Mouse (Mus musculus) cerebellum, adult 2 months (tissue): ENCODE measurements around the gene Galnt7.

Experiments
- CTCF ChIP-seq: fragments of 200-500 bp; IDR thresholded peaks from 2 replicates; pipeline ENCODE4 v1.5.1; 2011; ENCODE audit warnings: low read depth, mild to moderate bottlenecking, control low read depth, low read length, moderate library complexity, borderline replicate concordance; ENCODE audit not compliant: insufficient read depth
- POLR2A ChIP-seq: fragments of 200-500 bp; IDR thresholded peaks from 2 replicates; pipeline ENCODE4 v1.6.1; 2011; ENCODE audit warnings: low read length, control low read depth, borderline replicate concordance; ENCODE audit not compliant: insufficient read depth

- TF ChIP-seq CTCF (no peak), POLR2A (no peak)
Observed at GRCm38 (mm10) chr8:57585831-57586230, 67.0 kb downstream of the Galnt7 start.
